ENCODE assay signal across 1 mouse cellular context in genomic region chr10:78412319-78413151, GRCm38 (mm10).
A peak's percentile ranks its signal among the peaks of the same experiment; 100 is the strongest.
TF ChIP-seq lines count a peak whose summit lies in the region.

TSS of gene Rrp1 (minus strand) at chr10:78413043.

TF ChIP-seq in CH12.LX, 34 proteins besides CTCF, POLR2A, EP300 and RAD21 (continued from another document):
- TF ChIP-seq UBTF (IDR thresholded peaks at IDR 0.05; ENCODE audit: low read depth, low read length), result 0 out of 2 replicates have a peak, but pooled peaks have one; percentile 48
- TF ChIP-seq MEF2A (IDR thresholded peaks at IDR 0.05; ENCODE audit: borderline replicate concordance, low read depth, low read length), result peak; percentile 77; the same call in 1 of the 2 replicates
- TF ChIP-seq CHD1 (IDR thresholded peaks at IDR 0.05; ENCODE audit: low read depth, low read length), result peak; percentile 51; the same call in 1 of the 2 replicates
- TF ChIP-seq MYC (IDR thresholded peaks at IDR 0.05; ENCODE audit: low read depth, low read length), result peak; percentile 78; the same call in 1 of the 2 replicates
- no peak for TF ChIP-seq ZNF384 (IDR thresholded peaks at IDR 0.05; ENCODE audit: low read depth, low read length)
- TF ChIP-seq MAX (IDR thresholded peaks at IDR 0.05; ENCODE audit: low read length), result peak; percentile 89
- 0 out of 2 replicates have a peak, but pooled peaks have one; percentile 23 for TF ChIP-seq TBP (conservative IDR thresholded peaks at IDR 0.05; ENCODE audit: low read depth, low read length)
- peak; percentile 46; the same call in 1 of the 2 replicates for TF ChIP-seq CHD2 (IDR thresholded peaks at IDR 0.05; ENCODE audit: low read length)
- 0 out of 2 replicates have a peak, but pooled peaks have one; percentile 65 for TF ChIP-seq ZMIZ1 (IDR thresholded peaks at IDR 0.05; ENCODE audit: low read depth, low read length)
- peak; percentile 76 for TF ChIP-seq NELFE (IDR thresholded peaks at IDR 0.05; ENCODE audit: low read depth, low read length)
- peak; percentile 55; the same call in 1 of the 2 replicates for TF ChIP-seq NRF1 (IDR thresholded peaks at IDR 0.05; ENCODE audit: low read depth, low read length)
- no peak for TF ChIP-seq MAFK (IDR thresholded peaks at IDR 0.05; ENCODE audit: insufficient replicate concordance, low read length)
- TF ChIP-seq GABPA (IDR thresholded peaks at IDR 0.05; ENCODE audit: insufficient replicate concordance, low read depth, low read length), result peak; percentile 100
